Mouse (Mus musculus): ENCODE data around the gene Atp6v0e2. TPM values are rescaled to one million over a fixed set of nuclear protein-coding genes. Genes with fewer than 3 reads are reported as not detected.

Gene Atp6v0e2
- polyA plus RNA-seq, 1 experiment from 2014 or later = 248 TPM

- ATAC-seq = no peak
- no peaks in the 10 kb centered on the region for H3K9me3 ChIP-seq (ENCODE audit: control insufficient read depth, low read length)
- no peak overlapping the region for H3K4me3 ChIP-seq (replicated peaks; ENCODE audit: low read length)
- H3K9ac ChIP-seq (replicated peaks; ENCODE audit: low read depth, low read length) = no peak overlapping the region
- H3K36me3 ChIP-seq (ENCODE audit: control insufficient read depth, insufficient read depth) = peaks cover 8% of the 10 kb centered on the region
- 81% methylated on average over 4 of the region's 4 CpGs for WGBS
- H3K27me3 ChIP-seq (replicated peaks; ENCODE audit: control insufficient read depth, insufficient read depth, low read length) = no peaks in the 10 kb centered on the region
- H3K4me1 ChIP-seq (replicated peaks; ENCODE audit: control insufficient read depth, insufficient read depth, low read length) = peaks cover 19% of the 10 kb centered on the region
- no peak overlapping the region for H3K27ac ChIP-seq (ENCODE audit: low read length)
- no peak overlapping the region for H3K4me2 ChIP-seq (ENCODE audit: low read length)
These were observed 1.3 kb upstream of the Atp6v0e2 start for GRCm38 (mm10) chr6:48536091-48536490.

- H3K9me3 ChIP-seq (ENCODE audit: control insufficient read depth, low read length) = no peaks in the 10 kb centered on the region
- no peak overlapping the region for H3K4me3 ChIP-seq (replicated peaks; ENCODE audit: low read length)
- H3K36me3 ChIP-seq (ENCODE audit: control insufficient read depth, insufficient read depth) = peaks cover 8% of the 10 kb centered on the region
- peaks cover 19% of the 10 kb centered on the region for H3K4me1 ChIP-seq (replicated peaks; ENCODE audit: control insufficient read depth, insufficient read depth, low read length)
- WGBS = 72% methylated on average over 4 of the region's 5 CpGs
- H3K27ac ChIP-seq (ENCODE audit: low read length) = no peak overlapping the region
- no peak for ATAC-seq
- H3K4me2 ChIP-seq (ENCODE audit: low read length) = peak overlapping the region; percentile 85
- H3K27me3 ChIP-seq (replicated peaks; ENCODE audit: control insufficient read depth, insufficient read depth, low read length) = no peaks in the 10 kb centered on the region
- H3K9ac ChIP-seq (replicated peaks; ENCODE audit: low read depth, low read length) = no peak overlapping the region
These were observed 1.7 kb downstream of the Atp6v0e2 start for GRCm38 (mm10) chr6:48538841-48539737.

GRCm38 (mm10) chr6:48539860-48540259 is 2.4 kb downstream of the Atp6v0e2 start:
- Histone ChIP-seq H3K27ac (ENCODE audit: low read length) (no peak overlapping the region), H3K4me1 (replicated peaks; ENCODE audit: control insufficient read depth, insufficient read depth, low read length) (peaks cover 19% of the 10 kb centered on the region), H3K9ac (replicated peaks; ENCODE audit: low read depth, low read length) (no peak overlapping the region), H3K4me2 (ENCODE audit: low read length) (no peak overlapping the region), H3K27me3 (replicated peaks; ENCODE audit: control insufficient read depth, insufficient read depth, low read length) (no peaks in the 10 kb centered on the region), H3K9me3 (ENCODE audit: control insufficient read depth, low read length) (no peaks in the 10 kb centered on the region), H3K4me3 (replicated peaks; ENCODE audit: low read length) (no peak overlapping the region), H3K36me3 (ENCODE audit: control insufficient read depth, insufficient read depth) (peaks cover 8% of the 10 kb centered on the region)
- WGBS = 72% methylated on average over 5 of the region's 5 CpGs
- ATAC-seq = no peak

GRCm38 (mm10) chr6:48540721-48541120 is 3.3 kb downstream of the Atp6v0e2 start:
- Histone ChIP-seq H3K9me3 (ENCODE audit: control insufficient read depth, low read length) (no peaks in the 10 kb centered on the region), H3K4me2 (ENCODE audit: low read length) (no peak overlapping the region), H3K4me3 (replicated peaks; ENCODE audit: low read length) (no peak overlapping the region), H3K36me3 (ENCODE audit: control insufficient read depth, insufficient read depth) (peaks cover 8% of the 10 kb centered on the region), H3K9ac (replicated peaks; ENCODE audit: low read depth, low read length) (no peak overlapping the region), H3K4me1 (replicated peaks; ENCODE audit: control insufficient read depth, insufficient read depth, low read length) (peaks cover 19% of the 10 kb centered on the region), H3K27me3 (replicated peaks; ENCODE audit: control insufficient read depth, insufficient read depth, low read length) (no peaks in the 10 kb centered on the region), H3K27ac (ENCODE audit: low read length) (no peak overlapping the region)
- no peak for ATAC-seq
- 89% methylated on average over 3 of the region's 3 CpGs for whole genome bisulfite sequencing

- peaks cover 17% of the 10 kb centered on the region for H3K4me1 ChIP-seq (replicated peaks; ENCODE audit: control insufficient read depth, insufficient read depth, low read length)
- H3K27ac ChIP-seq (ENCODE audit: low read length) = no peak overlapping the region
- no peak overlapping the region for H3K9ac ChIP-seq (replicated peaks; ENCODE audit: low read depth, low read length)
- H3K4me3 ChIP-seq (replicated peaks; ENCODE audit: low read length) = no peak overlapping the region
- H3K4me2 ChIP-seq (ENCODE audit: low read length) = no peak overlapping the region
- no peaks in the 10 kb centered on the region for H3K9me3 ChIP-seq (ENCODE audit: control insufficient read depth, low read length)
- H3K36me3 ChIP-seq (ENCODE audit: control insufficient read depth, insufficient read depth) = peaks cover 8% of the 10 kb centered on the region
- no peaks in the 10 kb centered on the region for H3K27me3 ChIP-seq (replicated peaks; ENCODE audit: control insufficient read depth, insufficient read depth, low read length)
- ATAC-seq = no peak
- WGBS = 71% methylated on average over 7 of the region's 7 CpGs
These were observed 4.4 kb downstream of the Atp6v0e2 start for GRCm38 (mm10) chr6:48541560-48542450.

- Histone ChIP-seq H3K4me1 (replicated peaks; ENCODE audit: control insufficient read depth, insufficient read depth, low read length) (peaks cover 15% of the 10 kb centered on the region), H3K4me2 (ENCODE audit: low read length) (no peak overlapping the region), H3K9ac (replicated peaks; ENCODE audit: low read depth, low read length) (no peak overlapping the region), H3K9me3 (ENCODE audit: control insufficient read depth, low read length) (no peaks in the 10 kb centered on the region), H3K36me3 (ENCODE audit: control insufficient read depth, insufficient read depth) (peaks cover 8% of the 10 kb centered on the region), H3K27me3 (replicated peaks; ENCODE audit: control insufficient read depth, insufficient read depth, low read length) (no peaks in the 10 kb centered on the region), H3K27ac (ENCODE audit: low read length) (no peak overlapping the region), H3K4me3 (replicated peaks; ENCODE audit: low read length) (no peak overlapping the region)
- 94% methylated on average over 3 of the region's 3 CpGs for WGBS
- ATAC-seq = no peak
These were observed 5.2 kb downstream of the Atp6v0e2 start for GRCm38 (mm10) chr6:48542631-48543030.

- Histone ChIP-seq H3K36me3 (ENCODE audit: control insufficient read depth, insufficient read depth) (peaks cover 7% of the 10 kb centered on the region), H3K27ac (ENCODE audit: low read length) (no peak overlapping the region), H3K9ac (replicated peaks; ENCODE audit: low read depth, low read length) (no peak overlapping the region), H3K4me3 (replicated peaks; ENCODE audit: low read length) (no peak overlapping the region), H3K4me1 (replicated peaks; ENCODE audit: control insufficient read depth, insufficient read depth, low read length) (no peaks in the 10 kb centered on the region), H3K27me3 (replicated peaks; ENCODE audit: control insufficient read depth, insufficient read depth, low read length) (no peaks in the 10 kb centered on the region), H3K9me3 (ENCODE audit: control insufficient read depth, low read length) (no peaks in the 10 kb centered on the region), H3K4me2 (ENCODE audit: low read length) (no peak overlapping the region)
- no peak for ATAC-seq
- 80% methylated on average over 5 of the region's 5 CpGs for WGBS
These were observed 7.8 kb downstream of the Atp6v0e2 start for GRCm38 (mm10) chr6:48545251-48545650.

- no peak overlapping the region for H3K27ac ChIP-seq (ENCODE audit: low read length)
- H3K27me3 ChIP-seq (replicated peaks; ENCODE audit: control insufficient read depth, insufficient read depth, low read length) = no peaks in the 10 kb centered on the region
- H3K4me1 ChIP-seq (replicated peaks; ENCODE audit: control insufficient read depth, insufficient read depth, low read length) = no peaks in the 10 kb centered on the region
- no peak overlapping the region for H3K4me2 ChIP-seq (ENCODE audit: low read length)
- H3K36me3 ChIP-seq (ENCODE audit: control insufficient read depth, insufficient read depth) = no peaks in the 10 kb centered on the region
- 54% methylated on average over 1 of the region's 1 CpGs for WGBS
- ATAC-seq = no peak
- no peak overlapping the region for H3K4me3 ChIP-seq (replicated peaks; ENCODE audit: low read length)
- no peaks in the 10 kb centered on the region for H3K9me3 ChIP-seq (ENCODE audit: control insufficient read depth, low read length)
- H3K9ac ChIP-seq (replicated peaks; ENCODE audit: low read depth, low read length) = no peak overlapping the region
These were observed 8.9 kb downstream of the Atp6v0e2 start for GRCm38 (mm10) chr6:48546271-48546670.

GRCm38 (mm10) chr6:48546858-48547257 is 9.4 kb downstream of the Atp6v0e2 start:
- Histone ChIP-seq H3K27ac (ENCODE audit: low read length) (no peak overlapping the region), H3K9ac (replicated peaks; ENCODE audit: low read depth, low read length) (no peak overlapping the region), H3K4me3 (replicated peaks; ENCODE audit: low read length) (no peak overlapping the region), H3K4me1 (replicated peaks; ENCODE audit: control insufficient read depth, insufficient read depth, low read length) (no peaks in the 10 kb centered on the region), H3K36me3 (ENCODE audit: control insufficient read depth, insufficient read depth) (no peaks in the 10 kb centered on the region), H3K4me2 (ENCODE audit: low read length) (no peak overlapping the region), H3K9me3 (ENCODE audit: control insufficient read depth, low read length) (no peaks in the 10 kb centered on the region), H3K27me3 (replicated peaks; ENCODE audit: control insufficient read depth, insufficient read depth, low read length) (no peaks in the 10 kb centered on the region)
- no peak for ATAC-seq
- WGBS = 77% methylated on average over 4 of the region's 4 CpGs
